Mouse (Mus musculus): ENCODE results near the gene Gm49711. TPM values are rescaled to one million over a fixed set of nuclear protein-coding genes. Genes with fewer than 3 reads are reported as not detected.

Gm49711 gene
- polyA plus RNA-seq, 1 experiment, result 0.12 TPM

DNA sequence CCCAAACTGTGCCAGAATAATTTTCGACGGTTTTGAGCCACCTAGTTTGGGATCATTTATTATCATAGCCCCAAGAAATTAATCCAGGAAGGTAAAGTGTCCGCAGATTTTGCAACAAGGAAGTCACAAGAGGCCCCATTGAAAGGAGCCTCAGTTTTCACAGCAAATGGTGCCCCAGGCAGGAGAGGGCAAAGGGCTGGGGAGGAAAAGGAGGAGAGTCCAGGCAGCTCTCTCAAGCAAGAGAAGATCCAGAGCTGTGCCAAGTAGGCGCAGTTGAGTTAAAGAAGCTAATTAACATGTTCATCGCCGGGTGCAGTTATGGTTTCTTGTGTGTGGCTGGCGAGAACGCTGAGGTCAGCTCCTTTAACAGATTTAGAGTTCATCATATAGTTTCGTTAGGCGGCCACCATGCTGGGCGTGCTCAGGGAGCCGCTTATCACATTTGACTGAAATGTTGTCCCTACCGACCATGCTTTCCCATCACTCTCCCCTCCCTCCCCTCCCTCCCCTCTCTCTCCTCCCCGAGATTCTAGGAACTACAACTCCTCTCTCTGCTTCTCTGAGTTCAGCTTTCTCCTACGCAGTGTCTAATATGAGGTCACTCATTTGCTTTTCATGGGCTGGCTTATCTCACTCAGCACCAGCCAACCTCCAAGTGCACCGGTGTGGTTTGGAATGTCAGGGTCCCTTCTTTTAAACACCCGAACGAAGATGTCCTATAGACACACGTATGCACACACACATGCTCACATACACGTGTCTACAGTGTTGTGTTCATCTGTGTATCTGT lies 35.4 kb upstream of the Gm49711 start:
- TF ChIP-seq POLR2A (IDR thresholded peaks at IDR 0.05; ENCODE audit: low read depth, low read length), result no peak
- no peak for TF ChIP-seq CTCF (IDR thresholded peaks at IDR 0.05; ENCODE audit: extremely low read depth, insufficient read depth, insufficient read length, insufficient replicate concordance)
- H3K4me1 ChIP-seq (ENCODE audit: control insufficient read depth, insufficient read depth, insufficient read length), result peaks cover 4% of the 10 kb centered on the region; the same call in 1 of the 2 replicates
- no peaks in the 10 kb centered on the region for H3K36me3 ChIP-seq (ENCODE audit: control insufficient read depth, insufficient read depth, low read length)
- no peak for DNase-seq (ENCODE audit: low read depth in 1 of 2, low spot score in 2 of 2)
- WGBS, result 74% methylated on average over 20 of the region's 20 CpGs
- H3K27me3 ChIP-seq (ENCODE audit: control insufficient read depth, insufficient read depth, low read length), result no peaks in the 10 kb centered on the region
- no peak overlapping the region for H3K4me3 ChIP-seq (ENCODE audit: extremely low read depth, insufficient read depth, insufficient read length)
- no peak overlapping the region for H3K27ac ChIP-seq (ENCODE audit: insufficient read depth, low read length)

DNA sequence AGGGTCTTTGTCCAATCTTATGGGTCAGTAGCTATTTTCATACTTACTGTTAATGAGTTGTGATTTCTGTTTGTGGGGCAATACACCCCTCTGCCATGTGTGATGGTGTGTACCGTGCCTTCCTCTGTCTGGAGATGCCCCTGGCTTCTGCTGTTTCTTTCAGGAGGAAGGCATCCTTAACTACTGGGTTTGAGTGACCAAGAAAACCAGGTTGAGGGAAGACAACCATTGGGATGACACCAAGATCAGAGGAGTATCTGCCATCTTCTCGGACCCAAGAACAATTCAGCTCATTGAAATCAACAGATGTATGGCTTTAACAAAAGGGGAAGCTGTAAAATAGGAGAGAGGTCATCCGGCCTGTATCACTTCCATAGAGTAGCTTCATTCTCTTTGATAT lies 24.8 kb upstream of the Gm49711 start:
- TF ChIP-seq CTCF (IDR thresholded peaks at IDR 0.05; ENCODE audit: extremely low read depth, insufficient read depth, insufficient read length, insufficient replicate concordance), result no peak
- no peak for TF ChIP-seq POLR2A (IDR thresholded peaks at IDR 0.05; ENCODE audit: low read depth, low read length)
- H3K27ac ChIP-seq (ENCODE audit: insufficient read depth, low read length), result no peak overlapping the region
- no peak overlapping the region for H3K4me3 ChIP-seq (ENCODE audit: extremely low read depth, insufficient read depth, insufficient read length)
- H3K27me3 ChIP-seq (ENCODE audit: control insufficient read depth, insufficient read depth, low read length), result no peaks in the 10 kb centered on the region
- WGBS, result 84% methylated on average over 3 of the region's 3 CpGs
- H3K36me3 ChIP-seq (ENCODE audit: control insufficient read depth, insufficient read depth, low read length), result no peaks in the 10 kb centered on the region
- peaks cover 5% of the 10 kb centered on the region for H3K4me1 ChIP-seq (ENCODE audit: control insufficient read depth, insufficient read depth, insufficient read length)
- DNase-seq (ENCODE audit: low read depth in 1 of 2, low spot score in 2 of 2), result no peak

DNA sequence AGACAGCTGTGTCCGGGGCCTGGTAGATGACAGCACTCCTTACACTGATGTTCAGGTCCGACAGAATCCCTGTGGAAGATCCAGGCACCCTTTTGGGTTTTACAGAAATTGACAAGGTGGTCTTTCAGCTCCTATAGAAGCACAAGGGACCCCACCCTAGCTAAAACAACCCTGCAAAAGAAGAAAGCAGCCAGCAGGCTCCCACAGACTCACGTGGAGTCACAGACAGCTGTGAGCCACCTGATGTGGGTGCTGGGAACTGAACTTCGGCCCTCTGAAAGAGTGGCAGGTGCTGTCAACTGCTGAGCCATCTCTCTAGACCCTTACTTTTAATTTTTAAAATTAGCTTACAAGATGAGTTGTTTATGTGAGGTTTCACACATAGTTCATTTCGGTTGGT lies 23.4 kb upstream of the Gm49711 start:
- no peak overlapping the region for H3K27ac ChIP-seq (ENCODE audit: insufficient read depth, low read length)
- H3K36me3 ChIP-seq (ENCODE audit: control insufficient read depth, insufficient read depth, low read length), result no peaks in the 10 kb centered on the region
- 72% methylated on average over 5 of the region's 5 CpGs for WGBS
- DNase-seq (ENCODE audit: low read depth in 1 of 2, low spot score in 2 of 2), result no peak
- H3K27me3 ChIP-seq (ENCODE audit: control insufficient read depth, insufficient read depth, low read length), result no peaks in the 10 kb centered on the region
- TF ChIP-seq CTCF (IDR thresholded peaks at IDR 0.05; ENCODE audit: extremely low read depth, insufficient read depth, insufficient read length, insufficient replicate concordance) (no peak), POLR2A (IDR thresholded peaks at IDR 0.05; ENCODE audit: low read depth, low read length) (no peak)
- H3K4me1 ChIP-seq (ENCODE audit: control insufficient read depth, insufficient read depth, insufficient read length), result peaks cover 5% of the 10 kb centered on the region
- H3K4me3 ChIP-seq (ENCODE audit: extremely low read depth, insufficient read depth, insufficient read length), result no peak overlapping the region

DNA sequence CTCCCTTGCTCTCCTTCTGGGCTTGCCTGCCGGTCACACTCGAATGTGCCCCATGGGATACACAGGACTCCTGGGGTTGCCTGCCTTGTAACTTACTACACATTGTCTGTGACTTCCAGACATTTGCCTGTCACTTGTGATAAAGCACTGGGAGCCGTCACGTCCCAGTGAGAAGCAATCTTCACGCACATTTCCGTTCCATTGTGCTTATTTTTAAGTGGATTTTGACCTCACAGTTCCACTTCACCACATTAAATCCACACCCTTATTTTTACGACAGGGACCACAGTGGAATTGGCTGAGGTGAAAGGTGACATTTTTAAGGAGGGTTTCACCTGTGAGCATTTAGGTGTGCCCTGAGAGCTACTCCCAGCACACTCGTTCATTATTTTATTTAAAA lies 21.4 kb upstream of the Gm49711 start:
- H3K27me3 ChIP-seq (ENCODE audit: control insufficient read depth, insufficient read depth, low read length), result no peaks in the 10 kb centered on the region
- H3K27ac ChIP-seq (ENCODE audit: insufficient read depth, low read length), result no peak overlapping the region
- H3K4me1 ChIP-seq (ENCODE audit: control insufficient read depth, insufficient read depth, insufficient read length), result peaks cover 5% of the 10 kb centered on the region
- TF ChIP-seq CTCF (IDR thresholded peaks at IDR 0.05; ENCODE audit: extremely low read depth, insufficient read depth, insufficient read length, insufficient replicate concordance) (no peak), POLR2A (IDR thresholded peaks at IDR 0.05; ENCODE audit: low read depth, low read length) (no peak)
- H3K36me3 ChIP-seq (ENCODE audit: control insufficient read depth, insufficient read depth, low read length), result no peaks in the 10 kb centered on the region
- 74% methylated on average over 8 of the region's 8 CpGs for WGBS
- H3K4me3 ChIP-seq (ENCODE audit: extremely low read depth, insufficient read depth, insufficient read length), result no peak overlapping the region
- DNase-seq (ENCODE audit: low read depth in 1 of 2, low spot score in 2 of 2), result no peak

DNA sequence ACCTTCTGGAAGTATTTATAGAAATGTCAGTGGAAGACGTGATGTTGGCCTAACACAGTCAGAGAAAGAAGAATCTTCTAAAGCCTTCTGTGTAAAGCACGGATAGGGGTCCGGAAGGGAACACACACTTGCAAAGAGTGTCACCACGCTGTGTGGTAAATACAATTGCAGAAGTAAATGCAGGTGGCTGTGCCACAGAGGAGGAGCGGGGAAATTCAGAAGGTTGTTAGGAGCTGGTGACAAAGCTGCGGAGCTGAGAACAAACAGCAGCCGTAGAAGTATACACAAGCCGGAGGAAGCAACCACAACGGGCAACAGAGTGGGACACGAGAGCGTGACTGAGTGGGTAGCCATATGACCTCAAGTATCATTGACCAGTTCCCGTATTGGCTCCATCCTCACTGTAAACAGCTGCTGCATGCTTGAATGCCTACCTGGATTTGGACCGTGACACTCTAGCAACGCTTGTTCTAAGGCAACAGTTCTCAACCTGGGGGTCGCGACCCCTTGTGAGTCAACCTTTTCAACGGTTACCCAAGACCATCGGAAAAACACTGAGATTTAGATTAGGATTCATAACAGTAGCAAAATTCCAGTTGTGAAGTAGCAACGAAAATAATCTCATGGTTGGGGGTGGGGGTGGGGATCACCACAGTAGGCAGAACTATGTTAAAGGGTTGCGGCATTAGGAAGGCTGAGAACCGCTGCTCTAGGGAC lies 20.1 kb upstream of the Gm49711 start:
- peak in 1 of 2 experiments; percentile 33 for DNase-seq (ENCODE audit: low read depth in 1 of 2, low spot score in 2 of 2)
- TF ChIP-seq CTCF (IDR thresholded peaks at IDR 0.05; ENCODE audit: extremely low read depth, insufficient read depth, insufficient read length, insufficient replicate concordance) (no peak), POLR2A (IDR thresholded peaks at IDR 0.05; ENCODE audit: low read depth, low read length) (no peak)
- Histone ChIP-seq H3K27me3 (ENCODE audit: control insufficient read depth, insufficient read depth, low read length) (no peaks in the 10 kb centered on the region), H3K4me3 (ENCODE audit: extremely low read depth, insufficient read depth, insufficient read length) (no peak overlapping the region), H3K36me3 (ENCODE audit: control insufficient read depth, insufficient read depth, low read length) (no peaks in the 10 kb centered on the region), H3K27ac (ENCODE audit: insufficient read depth, low read length) (no peak overlapping the region), H3K4me1 (ENCODE audit: control insufficient read depth, insufficient read depth, insufficient read length) (peaks cover 5% of the 10 kb centered on the region)
- 25% methylated on average over 21 of the region's 21 CpGs for WGBS

DNA sequence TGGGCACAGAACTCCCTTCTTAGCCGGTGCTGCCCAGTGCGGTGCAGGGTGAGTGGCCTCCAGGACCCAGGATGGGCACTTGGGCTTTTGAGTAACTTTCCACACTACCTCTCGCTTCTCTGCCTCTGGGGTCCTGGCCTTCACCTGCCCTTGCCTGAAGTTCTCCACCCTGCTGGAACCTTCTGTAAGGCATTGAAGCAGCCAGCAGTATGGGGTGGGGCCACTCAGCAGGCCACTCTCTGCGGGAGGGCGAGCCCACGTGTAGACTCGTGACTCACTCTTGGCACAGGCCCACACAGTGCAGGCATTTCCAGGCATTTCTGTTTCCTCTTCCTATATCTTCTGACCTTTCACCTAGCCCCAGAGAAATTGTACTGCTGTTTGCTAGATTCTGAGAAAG lies 18.7 kb upstream of the Gm49711 start:
- TF ChIP-seq POLR2A (IDR thresholded peaks at IDR 0.05; ENCODE audit: low read depth, low read length) (no peak), CTCF (IDR thresholded peaks at IDR 0.05; ENCODE audit: extremely low read depth, insufficient read depth, insufficient read length, insufficient replicate concordance) (no peak)
- Histone ChIP-seq H3K27ac (ENCODE audit: insufficient read depth, low read length) (no peak overlapping the region), H3K27me3 (ENCODE audit: control insufficient read depth, insufficient read depth, low read length) (no peaks in the 10 kb centered on the region), H3K4me1 (ENCODE audit: control insufficient read depth, insufficient read depth, insufficient read length) (peaks cover 5% of the 10 kb centered on the region), H3K4me3 (ENCODE audit: extremely low read depth, insufficient read depth, insufficient read length) (no peak overlapping the region), H3K36me3 (ENCODE audit: control insufficient read depth, insufficient read depth, low read length) (no peaks in the 10 kb centered on the region)
- 86% methylated on average over 7 of the region's 7 CpGs for WGBS
- DNase-seq (ENCODE audit: low read depth in 1 of 2, low spot score in 2 of 2), result no peak

DNA sequence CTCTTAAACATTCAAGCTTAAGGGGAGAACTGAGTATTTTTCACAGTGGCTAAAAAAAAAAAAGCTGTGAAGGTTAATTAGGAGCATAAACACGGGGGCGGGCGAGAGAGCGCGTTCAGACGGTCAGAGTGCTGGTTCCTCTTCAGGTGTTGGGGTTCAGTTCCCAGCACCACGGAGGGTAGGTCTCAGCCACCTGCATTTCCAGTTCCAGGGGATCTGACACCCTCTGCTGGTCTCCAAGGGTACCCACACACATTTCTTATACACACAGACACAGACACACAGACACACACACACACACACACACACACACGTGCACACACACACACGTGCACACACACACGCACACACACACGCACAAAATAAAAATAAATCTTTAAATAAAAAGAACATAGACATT lies 18.1 kb upstream of the Gm49711 start:
- WGBS, result 94% methylated on average over 11 of the region's 11 CpGs
- no peak overlapping the region for H3K27ac ChIP-seq (ENCODE audit: insufficient read depth, low read length)
- TF ChIP-seq POLR2A (IDR thresholded peaks at IDR 0.05; ENCODE audit: low read depth, low read length) (no peak), CTCF (IDR thresholded peaks at IDR 0.05; ENCODE audit: extremely low read depth, insufficient read depth, insufficient read length, insufficient replicate concordance) (no peak)
- H3K36me3 ChIP-seq (ENCODE audit: control insufficient read depth, insufficient read depth, low read length), result no peaks in the 10 kb centered on the region
- no peaks in the 10 kb centered on the region for H3K27me3 ChIP-seq (ENCODE audit: control insufficient read depth, insufficient read depth, low read length)
- DNase-seq (ENCODE audit: low read depth in 1 of 2, low spot score in 2 of 2), result no peak
- H3K4me1 ChIP-seq (ENCODE audit: control insufficient read depth, insufficient read depth, insufficient read length), result peaks cover 5% of the 10 kb centered on the region
- H3K4me3 ChIP-seq (ENCODE audit: extremely low read depth, insufficient read depth, insufficient read length), result no peak overlapping the region

All from spleen, adult 2 months (tissue).